Mouse (Mus musculus) forebrain, embryonic 15.5 days (tissue): ENCODE results near the gene Brd3os. TPM values are rescaled to one million over a fixed set of nuclear protein-coding genes. Genes with fewer than 3 reads are reported as not detected.

Source experiments
- microRNA-seq: library from miRNA; unstranded; fragments of <30 nt; microRNA quantifications from one replicate; pipeline ENCODE4, GENCODE M21; 2016
- polyA plus RNA-seq: library from polyadenylated mRNA; unstranded; fragments of >200 nt; fragmentation: Nextera tagmentation; extraction: Ambion mirVana; gene quantifications from 2 replicates; pipeline ENCODE4 v1.2.1, GENCODE M21; 2015

The Brd3os gene
- polyA plus RNA-seq, 1 experiment from 2014 or later: 31.5 TPM

Small RNA genes lying within 50 kb of the gene (microRNA-seq; reads per million reads assigned to microRNA genes)
- gene Gm24049: not detected
- gene Mir7578: not detected

Other genes starting within 250 kb of the Brd3os start
- gene Sardh, start 194.0 kb upstream of the Brd3os start, polyA plus RNA-seq: 3.6 and 4.5 TPM in 2 replicates
- gene Vav2, start 15.3 kb upstream of the Brd3os start, polyA plus RNA-seq: 12.6 and 13.9 TPM in 2 replicates
- 142 and 149 TPM in 2 replicates for gene Brd3, start 65.3 kb downstream of the Brd3os start, polyA plus RNA-seq
- gene Wdr5, start 72.8 kb downstream of the Brd3os start, polyA plus RNA-seq: 50.5 and 55.4 TPM in 2 replicates
- gene Rxra, start 234.1 kb downstream of the Brd3os start, polyA plus RNA-seq: 3.2 TPM in 2 replicates